Mouse (Mus musculus) Patski (cell line): ENCODE results near the gene Mfsd12. TPM values are rescaled to one million over a fixed set of nuclear protein-coding genes. Genes with fewer than 3 reads are reported as not detected.

Experiments used
- ATAC-seq: fragments of 100-300 bp; one replicate; pipeline ENCODE4 v1.8.0; 2021
- CTCF ChIA-PET: fragments of 350-600 bp; sonication (Branson Sonifier 250); formaldehyde crosslinking; loops from one replicate; lab custom pipeline; 2022; ENCODE audit warnings: inconsistent platforms; lab: Charles Lee
- POLR2A ChIA-PET: fragments of 350-600 bp; sonication (Branson Sonifier 250); formaldehyde crosslinking; loops from one replicate; lab custom pipeline; 2022; ENCODE audit warnings: antibody characterized with exemption, inconsistent platforms; lab: Charles Lee
- DNase-seq: peaks from one replicate; pipeline ENCODE4 v3.0.0-alpha.2; 2011; ENCODE audit warnings: low read depth, low spot score
- H3K27me3 ChIP-seq: fragments of 371-371 bp; one replicate; pipeline ENCODE4 v1.5.1; 2021
- CTCF ChIP-seq: fragments of 100-300 bp; IDR thresholded peaks from one replicate; pipeline ENCODE4 v1.5.1; 2021
- in situ Hi-C: fragments of 300-500 bp; cut with MboI; formaldehyde crosslinking; loops from 3 replicates; pipeline ENCODE4 v1.11.1; 2018; ENCODE audit warnings: low pct_unique_long_range_greater_than_20kb, mixed read lengths
- polyA plus RNA-seq: library from polyadenylated mRNA; unstranded; gene quantifications from one replicate; pipeline ENCODE4 v1.2.3, GENCODE M21; 2021

Gene Mfsd12
- polyA plus RNA-seq, 1 experiment from 2014 or later, result 23.9 TPM

GRCm38 (mm10) chr10:81354738-81355477 is 2.4 kb upstream of the Mfsd12 start:
- DNase-seq (no peak), ATAC-seq (no peak)
- no peak for TF ChIP-seq CTCF
- ChIA-PET POLR2A (no interaction called here), CTCF (interaction anchor here (1.2 to 1.7 kb wide), 2 partner anchors 62 to 66 kb away, joined by 5 read pairs; partner anchors contain the start of gene Pip5k1c)
- H3K27me3 ChIP-seq, result no peaks in the 10 kb centered on the region
- in situ Hi-C loops, result loop anchor here (5.0 kb wide), 1 partner anchor 68 kb away; no protein-coding TSS in a partner anchor

GRCm38 (mm10) chr10:81355533-81355932 is 1.8 kb upstream of the Mfsd12 start:
- ChIA-PET POLR2A (no interaction called here), CTCF (no interaction called here)
- no peak for ATAC-seq

GRCm38 (mm10) chr10:81356352-81356990 is 820 bp upstream of the Mfsd12 start:
- CTCF ChIA-PET, result no interaction called here
- no peak for DNase-seq

More at GRCm38 (mm10) chr10:81355533-81355932, 1.8 kb upstream of the Mfsd12 start:
- in situ Hi-C loops, result no loop called here
- no peak for DNase-seq
- no peak for TF ChIP-seq CTCF
- no peaks in the 10 kb centered on the region for H3K27me3 ChIP-seq

GRCm38 (mm10) chr10:81358209-81358608 is 918 bp downstream of the Mfsd12 start:
- ChIA-PET POLR2A (interaction anchor here (0.8 kb wide), 1 partner anchor 68 kb away, joined by 4 read pairs; no protein-coding TSS in a partner anchor), CTCF (no interaction called here)
- no peaks in the 10 kb centered on the region for H3K27me3 ChIP-seq
- ATAC-seq (no peak), DNase-seq (no peak)
- no peak for TF ChIP-seq CTCF
- in situ Hi-C loops, result no loop called here

More at GRCm38 (mm10) chr10:81356352-81356990, 820 bp upstream of the Mfsd12 start:
- POLR2A ChIA-PET, result interaction anchor here (1.0 to 1.2 kb wide), 2 partner anchors 17 to 36 kb away, joined by 3 read pairs; partner anchors contain the start of gene Smim24
- H3K27me3 ChIP-seq, result no peaks in the 10 kb centered on the region
- in situ Hi-C loops, result no loop called here
- no peak for ATAC-seq
- TF ChIP-seq CTCF, result no peak

- DNase-seq (no peak), ATAC-seq (peak; percentile 20)
- TF ChIP-seq CTCF, result no peak
- no peaks in the 10 kb centered on the region for H3K27me3 ChIP-seq
- ChIA-PET POLR2A (no interaction called here), CTCF (no interaction called here)
- in situ Hi-C loops, result no loop called here
Observed at GRCm38 (mm10) chr10:81358841-81359240, 1.6 kb downstream of the Mfsd12 start.

- ChIA-PET CTCF (interaction anchor here (1.2 kb wide), 1 partner anchor 10 kb away, joined by 3 read pairs; the partner anchor contains the start of gene Hmg20b), POLR2A (interaction anchor here (1.2 kb wide), 1 partner anchor 17 kb away, joined by 3 read pairs; no protein-coding TSS in a partner anchor)
- in situ Hi-C loops, result no loop called here
- DNase-seq (no peak), ATAC-seq (no peak)
- TF ChIP-seq CTCF, result no peak
- no peaks in the 10 kb centered on the region for H3K27me3 ChIP-seq
Observed at GRCm38 (mm10) chr10:81360721-81361120, 3.4 kb downstream of the Mfsd12 start.

GRCm38 (mm10) chr10:81362336-81362949 is 5.2 kb downstream of the Mfsd12 start:
- ChIA-PET POLR2A (no interaction called here), CTCF (interaction anchor here (1.0 kb wide), 1 partner anchor 15 kb away, joined by 3 read pairs; no protein-coding TSS in a partner anchor)
- in situ Hi-C loops, result no loop called here
- DNase-seq, result no peak
- TF ChIP-seq CTCF, result no peak
- ATAC-seq, result no peak
- no peaks in the 10 kb centered on the region for H3K27me3 ChIP-seq

GRCm38 (mm10) chr10:81363436-81364346 is 6.4 kb downstream of the Mfsd12 start:
- ChIA-PET POLR2A (interaction anchor here (1.3 kb wide), 1 partner anchor 14 kb away, joined by 3 read pairs; the partner anchor contains the start of gene Fzr1), CTCF (no interaction called here)
- no peak for ATAC-seq
- no peak for DNase-seq
- H3K27me3 ChIP-seq, result no peaks in the 10 kb centered on the region
- TF ChIP-seq CTCF, result no peak
- in situ Hi-C loops, result no loop called here

- CTCF ChIA-PET, result interaction anchor here (0.6 kb wide), 1 partner anchor 33 kb away, joined by 3 read pairs; no protein-coding TSS in a partner anchor
- H3K27me3 ChIP-seq, result no peaks in the 10 kb centered on the region
- DNase-seq (no peak), ATAC-seq (no peak)
- in situ Hi-C loops, result no loop called here
- POLR2A ChIA-PET, result interaction anchor here (1.3 kb wide), 1 partner anchor 13 kb away, joined by 3 read pairs; the partner anchor contains the start of gene Fzr1
- no peak for TF ChIP-seq CTCF
Observed at GRCm38 (mm10) chr10:81364666-81365065, 7.4 kb downstream of the Mfsd12 start.
